Mouse (Mus musculus) hindbrain, embryonic 16.5 days (tissue): Measurements from ENCODE around the gene Mast1. TPM values are rescaled to one million over a fixed set of nuclear protein-coding genes. Genes with fewer than 3 reads are reported as not detected.

ENCODE experiments used
- ATAC-seq: fragments of 200-750 bp; cut with Nextera tagmentation; 2 replicates; pipeline ENCODE4 v1.8.0; 2017; ENCODE audit warnings: moderate TSS enrichment, moderate library complexity
- H3K27ac ChIP-seq: fragments of 300-500 bp; sonication (generic); 2 replicates; pipeline ENCODE4 v1.5.1; 2014; ENCODE audit warnings: low read depth, mild to moderate bottlenecking, control low read depth, low read length, moderate library complexity
- H3K27me3 ChIP-seq: fragments of 300-500 bp; sonication (generic); replicated peaks from 2 replicates; pipeline ENCODE4 v1.6.1; 2014; ENCODE audit warnings: low read length; ENCODE audit not compliant: control insufficient read depth, insufficient read depth
- H3K36me3 ChIP-seq: fragments of 300-500 bp; sonication (generic); 2 replicates; pipeline ENCODE4 v1.6.1; 2014; ENCODE audit warnings: mild to moderate bottlenecking, low read length, moderate library complexity, mixed read lengths; ENCODE audit not compliant: control insufficient read depth, insufficient read depth
- H3K4me1 ChIP-seq: fragments of 300-500 bp; sonication (generic); 2 replicates; pipeline ENCODE4 v1.6.1; 2014; ENCODE audit warnings: low read depth, low read length; ENCODE audit not compliant: control insufficient read depth, insufficient read depth
- H3K4me2 ChIP-seq: fragments of 300-500 bp; sonication (generic); 2 replicates; pipeline ENCODE4 v1.6.1; 2014; ENCODE audit warnings: mild to moderate bottlenecking, low read length, control low read depth, moderate library complexity
- H3K4me3 ChIP-seq: fragments of 300-500 bp; sonication (generic); 2 replicates; pipeline ENCODE4 v1.5.1; 2014; ENCODE audit warnings: mild to moderate bottlenecking, low read length, control low read depth, moderate library complexity
- H3K9ac ChIP-seq: fragments of 300-500 bp; sonication (generic); 2 replicates; pipeline ENCODE4 v1.6.1; 2014; ENCODE audit warnings: low read depth, mild to moderate bottlenecking, control low read depth, low read length, moderate library complexity
- H3K9me3 ChIP-seq: fragments of 300-500 bp; sonication (generic); 2 replicates; pipeline ENCODE4 v1.6.1; 2014; ENCODE audit warnings: mild to moderate bottlenecking, low read length, moderate library complexity; ENCODE audit not compliant: control insufficient read depth
- WGBS: fragments of 180-500 bp; shearing (Covaris S2); extraction: QIAGEN DNeasy Blood & Tissue Kit; methylation state at CpG from one replicate; pipeline ENCODE4 v1.1.7; 2014; 5-methylcytosine and 5-hydroxymethylcytosine counted together
- polyA plus RNA-seq: library from polyadenylated mRNA; unstranded; fragments of >200 nt; fragmentation: Nextera tagmentation; extraction: Ambion mirVana; gene quantifications from 2 replicates; pipeline ENCODE4 v1.2.1, GENCODE M21; 2015

Mast1 gene
- polyA plus RNA-seq, 1 experiment from 2014 or later = 71.4 TPM

GRCm38 (mm10) chr8:84945633-84946527, 8.7 kb upstream of the Mast1 start:
- 0% methylated on average over 30 of the region's 67 CpGs for WGBS

GRCm38 (mm10) chr8:84945235-84945632, 8.1 kb upstream of the Mast1 start:
- Histone ChIP-seq H3K27me3 (peaks cover 9% of the 10 kb centered on the region), H3K27ac (peak overlapping the region; percentile 89), H3K4me3 (peak overlapping the region; percentile 77), H3K9ac (peak overlapping the region; percentile 88), H3K9me3 (no peaks in the 10 kb centered on the region), H3K4me1 (peaks cover 17% of the 10 kb centered on the region), H3K36me3 (no peaks in the 10 kb centered on the region), H3K4me2 (peak overlapping the region; percentile 84)
- ATAC-seq = peak; percentile 67
- 2% methylated on average over 11 of the region's 11 CpGs for WGBS

More at GRCm38 (mm10) chr8:84945633-84946527, 8.7 kb upstream of the Mast1 start:
- Histone ChIP-seq H3K9ac (peak overlapping the region; percentile 88), H3K4me1 (peaks cover 17% of the 10 kb centered on the region), H3K27me3 (peaks cover 14% of the 10 kb centered on the region), H3K4me3 (peak overlapping the region; percentile 77), H3K9me3 (no peaks in the 10 kb centered on the region), H3K4me2 (peak overlapping the region; percentile 84), H3K27ac (peak overlapping the region; percentile 89), H3K36me3 (no peaks in the 10 kb centered on the region)
- peak; percentile 62 for ATAC-seq

DNA sequence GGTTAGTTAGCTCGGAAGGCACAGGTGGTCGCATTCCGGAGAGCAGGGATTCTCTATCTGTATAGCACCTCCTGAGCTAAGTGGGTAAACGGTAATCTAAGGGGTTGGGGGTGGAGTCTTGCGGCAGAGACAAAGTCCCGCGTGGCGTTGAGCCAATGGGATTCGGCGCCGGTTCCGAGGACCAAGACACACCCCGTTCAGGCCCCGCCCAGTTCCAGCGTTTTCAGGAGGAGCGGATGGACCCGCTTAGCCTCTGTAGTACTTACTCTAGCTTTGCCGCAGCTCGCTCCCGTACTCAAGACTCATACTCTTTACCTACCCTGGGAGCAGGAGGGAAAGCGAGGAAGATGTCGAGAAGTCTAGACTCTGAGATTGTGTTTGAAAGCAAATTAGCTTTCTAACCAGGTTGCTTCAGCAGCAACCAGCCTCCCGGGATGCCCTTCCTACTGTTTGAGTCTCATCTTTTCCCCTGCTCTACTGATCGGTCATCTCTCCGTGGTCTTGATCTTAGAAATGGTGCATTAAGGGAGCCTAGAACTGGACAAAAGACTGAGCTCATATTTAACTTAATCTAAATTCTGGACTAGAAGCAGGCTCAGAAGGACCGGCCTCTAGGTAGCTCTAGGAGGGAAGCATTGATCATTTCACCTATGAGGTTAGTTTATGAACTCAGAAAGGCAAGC, 7.5 kb upstream of the Mast1 start:
- Histone ChIP-seq H3K27me3 (peaks cover 4% of the 10 kb centered on the region), H3K9ac (peak overlapping the region; percentile 88), H3K9me3 (no peaks in the 10 kb centered on the region), H3K4me1 (peaks cover 17% of the 10 kb centered on the region), H3K4me2 (peak overlapping the region; percentile 84), H3K27ac (0 out of 2 replicates have a peak overlapping the region, but pooled peaks have one; percentile 2), H3K36me3 (no peaks in the 10 kb centered on the region), H3K4me3 (peak overlapping the region; percentile 77)
- ATAC-seq = peak; percentile 41
- WGBS = 2% methylated on average over 26 of the region's 26 CpGs

- Histone ChIP-seq H3K4me2 (peak overlapping the region; percentile 84), H3K9ac (no peak overlapping the region), H3K27me3 (0 out of 2 replicates have a peak, but pooled peaks cover 3% of the 10 kb centered on the region), H3K36me3 (no peaks in the 10 kb centered on the region), H3K4me3 (peak overlapping the region; percentile 77; the same call in 1 of the 2 replicates), H3K27ac (no peak overlapping the region), H3K4me1 (peaks cover 17% of the 10 kb centered on the region), H3K9me3 (no peaks in the 10 kb centered on the region)
- 21% methylated on average over 4 of the region's 4 CpGs for WGBS
- ATAC-seq = no peak
These were observed 6.5 kb upstream of the Mast1 start for GRCm38 (mm10) chr8:84943699-84944098.

- ATAC-seq = no peak; the same call in 1 of the 2 replicates
These were observed 694 bp upstream of the Mast1 start for GRCm38 (mm10) chr8:84937620-84938485.

DNA sequence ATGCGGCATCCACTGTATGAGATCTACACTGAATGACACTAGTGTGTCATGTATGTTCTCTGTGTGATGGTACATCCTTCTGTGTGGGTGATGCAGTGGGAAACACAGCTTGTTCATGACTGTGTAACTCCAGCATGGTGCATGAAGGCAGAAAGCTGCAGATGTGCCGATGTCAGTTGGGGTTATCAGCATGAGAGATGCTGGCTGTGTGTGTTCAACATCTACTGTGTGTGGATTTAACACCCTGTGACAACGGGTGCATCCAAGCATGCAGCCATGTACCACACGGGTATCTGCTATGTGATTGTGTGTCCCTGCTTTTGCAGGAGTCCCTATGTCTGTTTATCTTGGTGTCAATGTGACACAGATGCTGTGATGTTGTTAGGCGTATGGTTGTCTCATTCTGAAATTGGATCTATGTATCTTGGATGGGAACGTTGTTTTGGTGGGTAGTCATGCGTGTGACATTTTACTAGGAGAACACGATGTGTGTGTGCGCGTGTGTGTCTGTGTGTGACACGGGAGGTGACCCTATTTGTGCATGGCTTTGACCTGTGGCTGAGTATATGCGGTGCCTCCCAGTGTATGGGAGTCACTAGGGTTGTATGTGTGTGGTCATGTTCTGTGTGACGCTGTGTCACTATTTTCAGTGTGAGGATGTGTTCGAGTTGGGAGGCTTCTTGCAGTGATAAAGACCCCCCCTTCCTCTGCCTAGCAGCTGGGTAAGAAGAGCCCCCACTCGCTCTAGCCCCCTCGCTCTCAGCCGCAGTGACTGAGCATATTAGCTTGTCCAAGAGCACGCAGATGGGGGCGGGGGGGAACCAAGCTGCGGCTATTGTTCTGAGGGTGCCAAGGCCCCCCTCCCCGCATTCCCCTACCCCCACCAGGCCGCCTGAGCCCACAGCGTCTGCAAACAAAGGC, 858 bp downstream of the Mast1 start:
- ATAC-seq = peak; percentile 43
- 9% methylated on average over 22 of the region's 23 CpGs for WGBS
- no peaks in the 10 kb centered on the region for H3K9me3 ChIP-seq
- H3K27ac ChIP-seq = peak overlapping the region; percentile 95
- peak overlapping the region; percentile 78 for H3K4me2 ChIP-seq
- no peaks in the 10 kb centered on the region; the same call in 1 of the 2 replicates for H3K36me3 ChIP-seq
- H3K9ac ChIP-seq = peak overlapping the region; percentile 98
- H3K27me3 ChIP-seq = no peaks in the 10 kb centered on the region
- H3K4me1 ChIP-seq = peaks cover 20% of the 10 kb centered on the region
- H3K4me3 ChIP-seq = peak overlapping the region; percentile 82

More at GRCm38 (mm10) chr8:84937620-84938485, 694 bp upstream of the Mast1 start:
- Histone ChIP-seq H3K4me1 (peaks cover 20% of the 10 kb centered on the region), H3K36me3 (no peaks in the 10 kb centered on the region), H3K27ac (peak overlapping the region; percentile 95), H3K4me3 (peak overlapping the region; percentile 82), H3K9ac (peak overlapping the region; percentile 98), H3K9me3 (no peaks in the 10 kb centered on the region), H3K4me2 (peak overlapping the region; percentile 78), H3K27me3 (no peaks in the 10 kb centered on the region)
- WGBS = 64% methylated on average over 13 of the region's 13 CpGs

GRCm38 (mm10) chr8:84935489-84935888, 1.7 kb downstream of the Mast1 start:
- 3% methylated on average over 14 of the region's 14 CpGs for WGBS
- peak overlapping the region; percentile 36 for H3K9ac ChIP-seq
- peaks cover 3% of the 10 kb centered on the region; the same call in 1 of the 2 replicates for H3K36me3 ChIP-seq
- H3K9me3 ChIP-seq = no peaks in the 10 kb centered on the region
- peak; percentile 26 for ATAC-seq
- peak overlapping the region; percentile 78 for H3K4me2 ChIP-seq
- H3K27ac ChIP-seq = peak overlapping the region; percentile 95
- no peaks in the 10 kb centered on the region for H3K27me3 ChIP-seq
- H3K4me1 ChIP-seq = peaks cover 20% of the 10 kb centered on the region
- H3K4me3 ChIP-seq = peak overlapping the region; percentile 82

GRCm38 (mm10) chr8:84934860-84935259, 2.3 kb downstream of the Mast1 start:
- Histone ChIP-seq H3K9ac (peak overlapping the region; percentile 36), H3K27ac (no peak overlapping the region; the same call in 1 of the 2 replicates), H3K9me3 (no peaks in the 10 kb centered on the region), H3K36me3 (peaks cover 6% of the 10 kb centered on the region; the same call in 1 of the 2 replicates), H3K4me1 (peaks cover 20% of the 10 kb centered on the region), H3K27me3 (no peaks in the 10 kb centered on the region), H3K4me3 (peak overlapping the region; percentile 82), H3K4me2 (peak overlapping the region; percentile 78)
- peak; percentile 66 for ATAC-seq
- WGBS = under 1% methylated on average over 15 of the region's 15 CpGs
